In genomic region chr19:46037925-46038850, GRCm38 (mm10) we compare ENCODE assay signal across 1 mouse cellular context.
TF ChIP-seq lines count a peak whose summit lies in the region.

No protein-coding gene starts in this region.

TF ChIP-seq in MEL, 35 proteins besides CTCF, POLR2A, EP300 and RAD21 (continued from another document):
- TF ChIP-seq SIN3A (IDR thresholded peaks at IDR 0.05; ENCODE audit: low read length) (peak; percentile 46; the same call in 1 of the 2 replicates), UBTF (IDR thresholded peaks at IDR 0.05; ENCODE audit: borderline replicate concordance, insufficient read depth, low read depth, low read length) (no peak), GABPA (IDR thresholded peaks at IDR 0.05; ENCODE audit: low read depth, low read length) (no peak), MAX (IDR thresholded peaks at IDR 0.05; ENCODE audit: low read length) (peak; percentile 14), CHD1 (IDR thresholded peaks at IDR 0.05; ENCODE audit: low read depth, low read length) (peak; percentile 98), KAT2A (conservative IDR thresholded peaks at IDR 0.05; ENCODE audit: low read depth, low read length) (no peak), BHLHE40 (IDR thresholded peaks at IDR 0.05; ENCODE audit: borderline replicate concordance, low read depth, low read length) (no peak)
